Mouse (Mus musculus) testis, adult 2 months (tissue): ENCODE measurements around the gene Sgf29. TPM values are rescaled to one million over a fixed set of nuclear protein-coding genes. Genes with fewer than 3 reads are reported as not detected.
A peak's percentile ranks its signal among the peaks of the same experiment; 100 is the strongest.

Experiments used
- H3K27ac ChIP-seq: fragments of 200-500 bp; 2 replicates; pipeline ENCODE4 v1.5.1; 2012; ENCODE audit warnings: low read depth, low read length; ENCODE audit not compliant: control insufficient read depth, insufficient read depth
- H3K27me3 ChIP-seq: fragments of 200-500 bp; 2 replicates; pipeline ENCODE4 v1.6.1; 2012; ENCODE audit warnings: mild to moderate bottlenecking, low read length, moderate library complexity; ENCODE audit not compliant: control insufficient read depth, insufficient read depth
- H3K36me3 ChIP-seq: fragments of 200-500 bp; 2 replicates; pipeline ENCODE4 v1.6.1; 2012; ENCODE audit warnings: mild to moderate bottlenecking, low read length; ENCODE audit not compliant: control insufficient read depth, insufficient read depth
- H3K4me1 ChIP-seq: fragments of 200-500 bp; 2 replicates; pipeline ENCODE4 v1.6.1; 2012; ENCODE audit warnings: low read length; ENCODE audit not compliant: control insufficient read depth, insufficient read depth
- H3K4me3 ChIP-seq: fragments of 200-500 bp; 2 replicates; pipeline ENCODE4 v1.5.1; 2012; ENCODE audit warnings: low read depth, mild to moderate bottlenecking, low read length, moderate library complexity, mixed read lengths; ENCODE audit not compliant: control insufficient read depth
- CTCF ChIP-seq: fragments of 200-500 bp; IDR thresholded peaks from 2 replicates; pipeline ENCODE4 v1.5.1; 2012; ENCODE audit warnings: low read depth, mild to moderate bottlenecking, inconsistent platforms, low read length, moderate library complexity; ENCODE audit not compliant: control insufficient read depth, insufficient read depth, insufficient replicate concordance
- POLR2A ChIP-seq: fragments of 200-500 bp; IDR thresholded peaks from 2 replicates; pipeline ENCODE4 v1.6.1; 2012; ENCODE audit warnings: low read depth, mild to moderate bottlenecking, inconsistent platforms, low read length, moderate library complexity; ENCODE audit not compliant: control insufficient read depth
- polyA plus RNA-seq: library from polyadenylated mRNA; depleted of rRNA; stranded (reverse); fragments of >200 nt; gene quantifications from 2 replicates; pipeline ENCODE4 v1.2.3, GENCODE M21; 2012

The Sgf29 gene
- polyA plus RNA-seq, 1 experiment, result 405 TPM

- Histone ChIP-seq H3K27ac (no peak overlapping the region), H3K4me3 (peak overlapping the region; percentile 98), H3K27me3 (no peaks in the 10 kb centered on the region), H3K4me1 (peaks cover 17% of the 10 kb centered on the region), H3K36me3 (no peaks in the 10 kb centered on the region)
- TF ChIP-seq POLR2A (no peak), CTCF (no peak)
Observed at GRCm38 (mm10) chr7:126696886-126697285, 47.8 kb downstream of the Sgf29 start.

- H3K4me1 ChIP-seq, result peaks cover 10% of the 10 kb centered on the region
- no peak overlapping the region for H3K4me3 ChIP-seq
- H3K27me3 ChIP-seq, result no peaks in the 10 kb centered on the region
- TF ChIP-seq POLR2A, result no peak
- no peak for TF ChIP-seq CTCF
- H3K36me3 ChIP-seq, result no peaks in the 10 kb centered on the region
- H3K27ac ChIP-seq, result no peak overlapping the region
Observed at GRCm38 (mm10) chr7:126697838-126698237, 48.7 kb downstream of the Sgf29 start.

- Histone ChIP-seq H3K27ac (no peak overlapping the region), H3K4me1 (peaks cover 18% of the 10 kb centered on the region), H3K27me3 (no peaks in the 10 kb centered on the region; the same call in 1 of the 2 replicates), H3K4me3 (no peak overlapping the region), H3K36me3 (no peaks in the 10 kb centered on the region)
- no peak for TF ChIP-seq POLR2A
- no peak for TF ChIP-seq CTCF
Observed at GRCm38 (mm10) chr7:126700063-126701015, 51.2 kb downstream of the Sgf29 start.

GRCm38 (mm10) chr7:126701070-126701469 is 52.0 kb downstream of the Sgf29 start:
- H3K36me3 ChIP-seq, result no peaks in the 10 kb centered on the region
- H3K4me1 ChIP-seq, result peaks cover 18% of the 10 kb centered on the region
- no peak overlapping the region for H3K4me3 ChIP-seq

GRCm38 (mm10) chr7:126701559-126702357 is 52.6 kb downstream of the Sgf29 start:
- Histone ChIP-seq H3K27ac (no peak overlapping the region), H3K4me3 (no peak overlapping the region), H3K36me3 (no peaks in the 10 kb centered on the region), H3K4me1 (peaks cover 12% of the 10 kb centered on the region), H3K27me3 (no peaks in the 10 kb centered on the region; the same call in 1 of the 2 replicates)
- TF ChIP-seq CTCF (no peak), POLR2A (no peak)

More at GRCm38 (mm10) chr7:126701070-126701469, 52.0 kb downstream of the Sgf29 start:
- Histone ChIP-seq H3K27ac (no peak overlapping the region), H3K27me3 (no peaks in the 10 kb centered on the region; the same call in 1 of the 2 replicates)
- TF ChIP-seq CTCF, result peak; percentile 86; the same call in 1 of the 2 replicates
- TF ChIP-seq POLR2A, result no peak

GRCm38 (mm10) chr7:126702358-126702757 is 53.2 kb downstream of the Sgf29 start:
- TF ChIP-seq POLR2A, result no peak
- no peak for TF ChIP-seq CTCF
- Histone ChIP-seq H3K27ac (no peak overlapping the region), H3K36me3 (no peaks in the 10 kb centered on the region), H3K4me1 (peaks cover 12% of the 10 kb centered on the region), H3K4me3 (no peak overlapping the region), H3K27me3 (no peaks in the 10 kb centered on the region; the same call in 1 of the 2 replicates)

- Histone ChIP-seq H3K4me1 (peaks cover 12% of the 10 kb centered on the region), H3K36me3 (no peaks in the 10 kb centered on the region), H3K27me3 (no peaks in the 10 kb centered on the region; the same call in 1 of the 2 replicates), H3K4me3 (no peak overlapping the region), H3K27ac (no peak overlapping the region)
- TF ChIP-seq CTCF (no peak), POLR2A (no peak)
Observed at GRCm38 (mm10) chr7:126702861-126703756, 54.0 kb downstream of the Sgf29 start.
